Mouse (Mus musculus) stomach, adult 2 months (tissue): ENCODE measurements around the gene 4930583I09Rik. TPM values are rescaled to one million over a fixed set of nuclear protein-coding genes. Genes with fewer than 3 reads are reported as not detected.

Experiments
- polyA plus RNA-seq: library from polyadenylated mRNA; depleted of rRNA; stranded (reverse); fragments of >200 nt; gene quantifications from 2 replicates; pipeline ENCODE4 v1.2.3, GENCODE M21; 2012; rRNA removed

4930583I09Rik gene
- polyA plus RNA-seq = not detected in 2 replicates

DNA sequence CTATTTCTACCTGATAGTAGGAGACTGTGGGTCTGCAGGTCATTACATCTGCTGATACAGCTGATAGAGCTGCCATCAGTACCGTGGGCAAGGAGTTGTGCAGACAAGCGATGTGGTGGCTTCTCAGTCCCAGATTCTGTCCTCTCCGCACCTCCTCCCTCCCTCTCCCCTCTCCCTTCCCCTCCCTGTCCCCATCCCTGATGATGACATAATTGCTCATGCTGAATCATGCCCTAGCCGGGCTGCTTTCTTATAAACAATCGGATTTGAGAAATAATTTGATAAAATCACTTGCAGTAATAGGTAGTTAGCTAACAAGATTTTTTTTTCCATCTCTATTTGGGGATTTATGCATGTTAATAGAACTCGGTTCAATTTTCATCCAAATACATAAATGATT is at the start of gene 4930583I09Rik:
Gene 4930583I09Rik (minus strand): TSS at position 144 of the 400 bp plus-strand sequence.

Other genes with a start within 250 kb of the 4930583I09Rik start
- gene Man2a1, start 235.3 kb downstream of the 4930583I09Rik start, polyA plus RNA-seq = 2.2 and 3.2 TPM in 2 replicates